Mouse (Mus musculus) myocyte (in vitro differentiated cells): ENCODE data around the gene Lypd6b. TPM values are rescaled to one million over a fixed set of nuclear protein-coding genes. Genes with fewer than 3 reads are reported as not detected.

ENCODE experiments used
- H3K27me3 ChIP-seq: one replicate; pipeline ENCODE4 v1.6.1; 2011; ENCODE audit not compliant: control insufficient read depth, insufficient read depth, insufficient read length
- H3K36me3 ChIP-seq: one replicate; pipeline ENCODE4 v1.6.1; 2011; ENCODE audit not compliant: control insufficient read depth, insufficient read depth
- H3K4me2 ChIP-seq: one replicate; pipeline ENCODE4 v1.6.1; 2011; ENCODE audit warnings: low read depth, control low read depth
- H3K4me3 ChIP-seq: one replicate; pipeline ENCODE4 v1.5.1; 2011; ENCODE audit warnings: mild to moderate bottlenecking, control low read depth, moderate library complexity
- H3K79me2 ChIP-seq: one replicate; pipeline ENCODE4 v1.6.1; 2011; ENCODE audit not compliant: control insufficient read depth, insufficient read depth
- H3ac ChIP-seq: one replicate; pipeline ENCODE4 v1.6.1; 2011; ENCODE audit not compliant: control insufficient read depth, insufficient read length
- CEBPB ChIP-seq: IDR thresholded peaks from 2 replicates; pipeline ENCODE4 v1.6.1; 2011; ENCODE audit warnings: mild to moderate bottlenecking, moderate library complexity; ENCODE audit not compliant: poor library complexity, insufficient read depth, severe bottlenecking
- E2F4 ChIP-seq: IDR thresholded peaks from one replicate; pipeline ENCODE4 v1.6.1; 2011; ENCODE audit warnings: mild to moderate bottlenecking, control low read depth, moderate library complexity; ENCODE audit not compliant: insufficient read depth
- MAX ChIP-seq: IDR thresholded peaks from one replicate; pipeline ENCODE4 v1.6.1; 2011; ENCODE audit warnings: low read depth, mild to moderate bottlenecking, control low read depth
- MYOD1 ChIP-seq, 3 experiments: IDR thresholded peaks; one replicate each; pipeline ENCODE4 v1.6.1; 2011; ENCODE audit warnings: control low read depth in 2 of 3, low read depth in 2 of 3, mild to moderate bottlenecking in 2 of 3, moderate library complexity in 1 of 3; ENCODE audit not compliant: insufficient read length in 2 of 3, control insufficient read depth in 1 of 3
- MYOG ChIP-seq, 3 experiments: IDR thresholded peaks; one replicate each; pipeline ENCODE4 v1.6.1; 2011; ENCODE audit warnings: control low read depth in 2 of 3, low read depth in 2 of 3, mild to moderate bottlenecking in 2 of 3; ENCODE audit not compliant: insufficient read length in 2 of 3, control insufficient read depth in 1 of 3, insufficient read depth in 1 of 3
- POLR2A ChIP-seq: IDR thresholded peaks from one replicate; pipeline ENCODE4 v1.6.1; 2011; ENCODE audit warnings: low read depth, mild to moderate bottlenecking, control low read depth, moderate library complexity; ENCODE audit not compliant: insufficient read length
- POLR2AphosphoS2 ChIP-seq: IDR thresholded peaks from one replicate; pipeline ENCODE4 v1.6.1; 2011; ENCODE audit warnings: low read depth, control low read depth; ENCODE audit not compliant: insufficient read length
- REST ChIP-seq: IDR thresholded peaks from one replicate; pipeline ENCODE4 v1.6.1; 2011; ENCODE audit warnings: mild to moderate bottlenecking, control low read depth, moderate library complexity; ENCODE audit not compliant: insufficient read depth, insufficient read length
- SRF ChIP-seq: IDR thresholded peaks from one replicate; pipeline ENCODE4 v1.6.1; 2011; ENCODE audit warnings: low read depth; ENCODE audit not compliant: control insufficient read depth, insufficient read length
- TCF12 ChIP-seq: IDR thresholded peaks from one replicate; pipeline ENCODE4 v1.6.1; 2011; ENCODE audit warnings: mild to moderate bottlenecking, control low read depth; ENCODE audit not compliant: poor library complexity, insufficient read depth, severe bottlenecking
- TCF3 ChIP-seq: IDR thresholded peaks from one replicate; pipeline ENCODE4 v1.6.1; 2011; ENCODE audit warnings: low read depth, control low read depth; ENCODE audit not compliant: insufficient read length
- USF1 ChIP-seq: IDR thresholded peaks from one replicate; pipeline ENCODE4 v1.6.1; 2011; ENCODE audit warnings: low read depth, mild to moderate bottlenecking, control low read depth, moderate library complexity
- polyA plus RNA-seq: library from polyadenylated mRNA; unstranded; fragments of >200 nt; fragmentation: generic; extraction: Trizol; gene quantifications from one replicate; pipeline ENCODE4 v1.2.1, GENCODE M21; 2012; ENCODE audit warnings: missing spikeins

Lypd6b gene
- polyA plus RNA-seq, 1 experiment: 0.35 TPM

DNA sequence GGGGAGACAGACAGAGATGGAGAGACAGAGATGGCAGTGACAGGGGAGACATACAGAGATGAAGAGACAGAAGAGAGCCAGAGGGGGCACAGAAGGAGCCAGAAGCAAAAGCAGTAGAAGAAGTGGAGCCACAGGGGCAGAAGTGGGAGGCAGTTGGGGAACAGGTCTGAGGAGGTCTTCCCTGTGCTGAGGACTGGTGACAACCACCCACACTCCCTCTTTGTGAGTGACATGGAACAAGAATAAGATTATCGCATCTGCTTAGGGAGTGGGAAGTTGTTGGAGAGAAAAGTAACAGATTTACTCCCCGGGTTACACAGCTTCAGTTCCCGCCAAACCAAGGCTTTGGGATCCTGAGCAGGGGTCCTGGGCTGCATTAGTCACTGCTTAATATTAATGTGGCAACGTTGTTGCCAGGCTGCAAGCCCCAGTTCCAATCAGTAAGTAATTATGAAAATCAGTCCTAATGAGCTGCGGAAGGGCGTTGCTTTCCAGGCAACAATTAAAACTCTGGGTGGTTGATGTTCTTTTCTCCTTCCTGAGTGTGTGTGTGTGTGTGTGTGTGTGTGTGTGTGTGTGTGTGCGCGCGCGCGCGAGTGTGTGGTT lies 50.1 kb downstream of the Lypd6b start:
- Histone ChIP-seq H3K36me3 (no peaks in the 10 kb centered on the region), H3K4me3 (no peak overlapping the region), H3K4me2 (no peak overlapping the region), H3K79me2 (no peaks in the 10 kb centered on the region), H3ac (no peak overlapping the region), H3K27me3 (no peaks in the 10 kb centered on the region)
- TF ChIP-seq SRF (no peak), E2F4 (no peak), REST (no peak), POLR2A (no peak), USF1 (no peak), POLR2AphosphoS2 (no peak), TCF3 (no peak), CEBPB (no peak), MYOG (IDR thresholded peaks at IDR 0.05; ENCODE audit: control insufficient read depth in 1 of 3, insufficient read depth in 1 of 3, insufficient read length in 2 of 3, low read depth in 2 of 3) (no peak), TCF12 (no peak), MYOD1 (IDR thresholded peaks at IDR 0.05; ENCODE audit: control insufficient read depth in 1 of 3, insufficient read length in 2 of 3, low read depth in 2 of 3) (no peak), MAX (no peak)

DNA sequence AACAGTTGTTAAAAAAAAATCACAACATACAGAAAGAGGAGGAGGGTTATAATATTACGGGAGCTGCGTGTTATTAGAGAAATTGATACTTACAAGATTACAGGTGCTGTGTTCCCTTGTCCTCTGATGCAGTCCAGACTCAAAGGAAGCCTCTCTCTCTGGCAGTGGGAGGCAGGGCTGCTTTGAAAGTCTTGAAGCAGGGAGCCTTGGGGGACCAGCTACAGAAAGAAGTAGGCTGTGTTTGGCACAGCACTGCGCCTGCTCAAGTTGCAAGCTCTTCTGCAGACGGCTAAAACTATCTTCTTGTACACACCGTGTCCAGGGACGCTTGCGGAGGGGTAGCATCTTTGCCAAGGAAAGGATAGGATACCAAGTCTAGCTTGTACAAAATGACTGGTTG lies 51.1 kb downstream of the Lypd6b start:
- Histone ChIP-seq H3ac (no peak overlapping the region), H3K27me3 (no peaks in the 10 kb centered on the region), H3K79me2 (no peaks in the 10 kb centered on the region), H3K4me3 (no peak overlapping the region), H3K4me2 (no peak overlapping the region), H3K36me3 (no peaks in the 10 kb centered on the region)
- TF ChIP-seq REST: no peak
- no peak for TF ChIP-seq TCF3
- TF ChIP-seq SRF: no peak
- no peak for TF ChIP-seq MAX
- TF ChIP-seq POLR2A: no peak
- TF ChIP-seq USF1: no peak
- no peak for TF ChIP-seq POLR2AphosphoS2
- TF ChIP-seq TCF12: no peak
- no peak for TF ChIP-seq MYOD1 (IDR thresholded peaks at IDR 0.05; ENCODE audit: control insufficient read depth in 1 of 3, insufficient read length in 2 of 3, low read depth in 2 of 3)
- TF ChIP-seq E2F4: no peak
- no peak for TF ChIP-seq MYOG (IDR thresholded peaks at IDR 0.05; ENCODE audit: control insufficient read depth in 1 of 3, insufficient read depth in 1 of 3, insufficient read length in 2 of 3, low read depth in 2 of 3)
- TF ChIP-seq CEBPB: no peak

DNA sequence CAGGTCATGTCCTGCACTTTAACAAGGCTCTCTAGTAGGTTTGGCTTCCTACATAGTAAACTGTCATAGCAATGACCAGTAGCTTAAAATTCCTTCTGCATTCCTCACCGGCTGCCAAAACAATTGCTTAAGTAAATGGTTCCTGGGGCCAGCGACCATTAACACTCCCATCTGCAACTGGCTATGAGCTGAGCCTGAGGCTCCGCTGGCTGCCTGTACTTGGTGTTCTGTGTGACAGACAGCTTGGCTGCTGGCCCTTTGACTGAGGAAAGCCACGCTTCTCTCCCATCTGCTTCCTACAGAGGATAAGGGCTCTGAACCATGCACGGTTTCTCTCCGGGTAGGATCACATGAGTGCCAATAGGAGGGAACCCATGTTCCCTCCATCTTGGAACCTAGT lies 53.1 kb downstream of the Lypd6b start:
- no peak overlapping the region for H3K4me3 ChIP-seq
- no peaks in the 10 kb centered on the region for H3K36me3 ChIP-seq
- no peaks in the 10 kb centered on the region for H3K27me3 ChIP-seq
- peak overlapping the region; percentile 10 for H3K4me2 ChIP-seq
- H3ac ChIP-seq: no peak overlapping the region
- H3K79me2 ChIP-seq: no peaks in the 10 kb centered on the region
- TF ChIP-seq MYOG (IDR thresholded peaks at IDR 0.05; ENCODE audit: control insufficient read depth in 1 of 3, insufficient read depth in 1 of 3, insufficient read length in 2 of 3, low read depth in 2 of 3) (peak in 1 of 3 experiments; percentile 15), POLR2A (no peak)

DNA sequence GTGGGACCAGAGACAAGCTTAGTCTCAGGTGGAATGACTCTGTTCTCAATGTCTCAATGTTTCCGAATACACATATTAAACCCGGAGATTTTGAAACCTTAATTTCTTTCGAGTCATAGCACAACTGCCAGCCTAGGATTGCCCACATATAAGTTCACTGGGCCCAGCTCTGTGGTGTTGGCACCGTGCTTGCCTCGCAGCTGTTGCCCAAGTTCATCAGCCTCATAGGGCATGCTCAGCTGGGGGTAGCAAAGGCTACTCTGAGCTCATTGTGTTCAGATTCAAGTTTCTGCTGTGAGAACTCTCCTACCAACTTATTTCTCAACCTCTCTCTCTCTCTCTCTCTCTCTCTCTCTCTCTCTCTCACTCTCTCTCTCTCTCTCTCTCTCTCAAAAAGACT lies 53.6 kb downstream of the Lypd6b start:
- H3K79me2 ChIP-seq: no peaks in the 10 kb centered on the region
- H3K36me3 ChIP-seq: no peaks in the 10 kb centered on the region
- H3K4me3 ChIP-seq: no peak overlapping the region
- H3K4me2 ChIP-seq: peak overlapping the region; percentile 10
- H3K27me3 ChIP-seq: no peaks in the 10 kb centered on the region
- TF ChIP-seq CEBPB (no peak), MYOD1 (IDR thresholded peaks at IDR 0.05; ENCODE audit: control insufficient read depth in 1 of 3, insufficient read length in 2 of 3, low read depth in 2 of 3) (peak; percentile 36 to 93 (median 90)), MYOG (IDR thresholded peaks at IDR 0.05; ENCODE audit: control insufficient read depth in 1 of 3, insufficient read depth in 1 of 3, insufficient read length in 2 of 3, low read depth in 2 of 3) (peak; percentile 60 to 92 (median 86)), SRF (no peak), TCF3 (peak; percentile 17), TCF12 (peak; percentile 21), MAX (no peak)
- H3ac ChIP-seq: no peak overlapping the region

DNA sequence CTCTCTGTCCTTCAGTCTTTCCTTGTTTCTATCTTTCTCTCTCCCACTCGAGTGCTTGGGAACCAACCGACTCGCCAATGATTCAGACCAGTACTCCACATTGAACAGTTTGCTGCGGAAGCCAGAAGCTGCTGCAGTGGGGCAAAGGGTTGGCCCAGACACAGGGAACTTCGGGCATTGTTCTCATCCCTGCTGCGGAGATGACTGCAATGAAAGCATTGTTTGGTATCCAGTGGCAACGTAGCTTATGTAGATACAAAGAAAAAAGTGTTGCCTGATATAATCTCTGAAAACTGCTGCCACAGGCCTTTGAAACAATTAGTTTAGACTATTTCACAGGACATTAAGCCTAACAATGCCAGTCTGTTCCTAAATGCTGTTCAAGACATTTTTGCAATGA lies 57.6 kb downstream of the Lypd6b start:
- TF ChIP-seq POLR2A (no peak), E2F4 (no peak)
- no peaks in the 10 kb centered on the region for H3K36me3 ChIP-seq
- no peaks in the 10 kb centered on the region for H3K27me3 ChIP-seq
- no peak overlapping the region for H3K4me3 ChIP-seq
- H3K4me2 ChIP-seq: no peak overlapping the region
- H3ac ChIP-seq: no peak overlapping the region
- no peaks in the 10 kb centered on the region for H3K79me2 ChIP-seq

DNA sequence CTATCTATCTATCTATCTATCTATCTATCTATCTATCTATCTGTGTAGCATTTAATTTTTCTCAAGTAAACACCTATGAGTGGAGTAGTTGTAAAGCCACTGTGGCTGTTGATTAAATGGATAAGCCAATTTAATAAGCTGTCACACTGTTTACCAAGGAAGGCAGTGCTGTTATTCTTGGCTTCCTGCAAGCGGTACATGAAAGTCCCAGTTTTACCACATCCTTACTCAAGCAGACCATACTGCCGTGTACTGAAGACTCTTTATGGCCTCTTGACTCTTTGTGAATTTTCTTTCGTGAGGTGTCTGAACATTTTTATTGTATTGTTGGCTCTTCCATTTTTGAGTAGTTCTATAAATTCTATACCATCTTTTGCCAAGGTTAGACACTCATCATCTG lies 58.6 kb downstream of the Lypd6b start:
- Histone ChIP-seq H3K27me3 (no peaks in the 10 kb centered on the region), H3ac (no peak overlapping the region), H3K4me2 (no peak overlapping the region), H3K79me2 (no peaks in the 10 kb centered on the region), H3K36me3 (no peaks in the 10 kb centered on the region), H3K4me3 (no peak overlapping the region)
- TF ChIP-seq POLR2AphosphoS2 (no peak), MAX (no peak), MYOG (IDR thresholded peaks at IDR 0.05; ENCODE audit: control insufficient read depth in 1 of 3, insufficient read depth in 1 of 3, insufficient read length in 2 of 3, low read depth in 2 of 3) (no peak), CEBPB (no peak), MYOD1 (IDR thresholded peaks at IDR 0.05; ENCODE audit: control insufficient read depth in 1 of 3, insufficient read length in 2 of 3, low read depth in 2 of 3) (no peak), SRF (no peak), REST (no peak), TCF3 (no peak)
